Mouse (Mus musculus) layer of hippocampus, postnatal 10 days (tissue): ENCODE results near the gene Smoc1. TPM values are rescaled to one million over a fixed set of nuclear protein-coding genes. Genes with fewer than 3 reads are reported as not detected.

Source experiments
- DNase-seq, 2 experiments: peaks; one replicate each; pipeline ENCODE4 v3.0.0; 2021; ENCODE audit warnings: low spot score in 2 of 2
- total RNA-seq, 2 experiments: library from RNA; stranded (reverse); gene quantifications; 2 replicates each; pipeline ENCODE4 v1.2.3; 2021

The Smoc1 gene
- total RNA-seq, 2 experiments from 2014 or later: 12.1 to 13.9 TPM

- DNase-seq: peak in 1 of 2 experiments; percentile 20
Observed at GRCm38 (mm10) chr12:81024407-81024806, 2.2 kb upstream of the Smoc1 start.

- no peak for DNase-seq
Observed at GRCm38 (mm10) chr12:81024993-81025392, 1.6 kb upstream of the Smoc1 start.

DNA sequence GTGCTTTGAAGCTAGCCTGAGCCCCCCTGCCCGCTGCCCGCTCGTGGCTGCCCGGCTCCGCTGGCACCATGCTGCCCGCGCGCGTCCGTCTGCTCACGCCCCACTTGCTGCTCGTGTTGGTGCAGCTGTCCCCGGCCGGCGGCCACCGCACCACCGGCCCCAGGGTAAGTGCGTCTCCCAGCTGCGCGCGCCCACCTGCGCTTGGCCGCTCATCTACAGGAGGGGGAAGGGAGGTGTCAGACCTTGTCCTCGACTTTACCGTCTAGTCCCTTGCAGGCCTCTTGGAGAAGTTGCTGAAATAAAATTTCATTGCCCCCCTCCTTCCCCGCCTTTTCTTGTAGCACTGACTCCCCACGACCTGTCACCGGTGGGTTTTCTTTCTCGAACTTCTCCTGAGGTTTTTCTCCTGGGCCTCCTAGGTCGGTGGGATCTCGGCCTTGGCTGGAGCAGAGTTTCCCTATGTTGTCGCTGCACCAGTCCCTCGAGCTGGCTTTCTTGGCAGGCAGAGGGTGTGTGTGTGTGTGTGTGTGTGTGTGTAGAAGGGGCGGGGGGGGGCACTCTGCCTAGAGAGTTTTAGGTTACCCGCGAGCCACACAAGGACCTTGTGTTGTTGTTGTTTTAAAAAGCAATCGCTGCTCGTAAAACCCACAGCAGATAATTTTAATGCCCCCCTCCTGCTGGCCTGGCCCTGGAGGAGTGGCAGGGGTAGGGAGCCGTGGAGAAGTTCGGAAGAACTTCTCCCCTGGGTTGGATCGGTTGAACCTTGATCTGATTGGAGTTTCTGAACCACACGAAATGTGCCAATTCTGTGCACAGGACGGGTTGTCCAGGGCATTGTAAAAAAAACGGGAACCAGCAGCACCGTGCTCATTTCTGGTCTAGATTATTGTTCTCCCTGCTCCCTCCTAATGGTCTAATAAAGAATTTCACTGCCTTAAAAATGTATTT lies 661 bp downstream of the Smoc1 start:
- DNase-seq: peak in 1 of 2 experiments; percentile 41

DNA sequence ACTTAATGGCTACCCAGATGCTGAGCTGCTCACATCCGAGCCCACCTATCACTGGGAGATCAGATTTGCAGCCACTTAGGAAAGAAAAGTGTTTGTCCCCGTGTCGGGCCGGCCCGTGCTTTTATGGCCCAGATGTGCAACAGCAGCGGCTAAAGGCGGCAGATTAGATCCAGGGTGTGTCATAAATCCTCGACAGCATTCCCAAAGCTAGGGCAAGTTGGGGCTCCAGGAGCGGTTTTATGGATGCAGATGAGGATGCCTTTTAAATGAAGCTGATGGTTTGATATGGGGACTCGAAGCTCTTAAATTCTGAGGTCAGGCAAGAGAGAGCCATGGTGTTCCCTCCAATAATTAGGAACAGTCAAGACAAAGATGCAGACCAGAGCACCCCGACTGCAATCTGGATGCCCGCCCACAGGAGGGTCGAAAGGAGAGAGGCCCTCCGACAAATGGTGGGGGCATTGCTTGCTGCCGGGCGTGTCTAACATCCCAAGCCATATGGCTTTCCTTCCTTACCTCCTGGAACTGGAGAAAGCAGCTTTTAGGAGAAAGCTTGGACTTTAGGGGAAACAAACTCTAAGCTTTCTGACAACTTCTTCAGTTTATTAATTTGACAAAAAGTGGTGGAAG lies 1.8 kb downstream of the Smoc1 start:
- no peak for DNase-seq

DNA sequence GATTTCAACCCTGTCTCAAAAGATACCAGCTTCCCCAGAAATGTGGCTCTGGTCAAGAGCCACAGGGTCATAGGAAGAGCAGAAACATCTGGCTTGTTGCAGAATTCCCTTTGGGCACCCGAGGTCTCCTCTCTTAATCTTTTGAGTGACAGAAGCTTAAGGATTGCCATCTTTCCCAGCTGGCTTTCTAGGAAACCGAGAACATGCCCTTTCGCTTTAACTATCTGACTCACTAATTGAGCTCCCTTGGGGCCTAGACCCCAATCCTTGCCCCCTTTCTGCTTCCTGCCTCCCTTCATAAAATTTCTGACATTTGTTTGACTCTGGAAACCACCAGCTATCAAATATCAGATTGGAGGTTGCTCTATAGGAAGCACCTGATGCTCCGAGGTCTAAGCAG lies 3.1 kb downstream of the Smoc1 start:
- DNase-seq: no peak

GRCm38 (mm10) chr12:81031579-81031978 lies 5.0 kb downstream of the Smoc1 start:
- DNase-seq: no peak

- DNase-seq: peak; percentile 29 to 39
Observed at GRCm38 (mm10) chr12:81033389-81034041, 6.9 kb downstream of the Smoc1 start.

- DNase-seq: no peak
Observed at GRCm38 (mm10) chr12:81034042-81034417, 7.4 kb downstream of the Smoc1 start.

GRCm38 (mm10) chr12:81035850-81036249 lies 9.2 kb downstream of the Smoc1 start:
- DNase-seq: no peak

DNA sequence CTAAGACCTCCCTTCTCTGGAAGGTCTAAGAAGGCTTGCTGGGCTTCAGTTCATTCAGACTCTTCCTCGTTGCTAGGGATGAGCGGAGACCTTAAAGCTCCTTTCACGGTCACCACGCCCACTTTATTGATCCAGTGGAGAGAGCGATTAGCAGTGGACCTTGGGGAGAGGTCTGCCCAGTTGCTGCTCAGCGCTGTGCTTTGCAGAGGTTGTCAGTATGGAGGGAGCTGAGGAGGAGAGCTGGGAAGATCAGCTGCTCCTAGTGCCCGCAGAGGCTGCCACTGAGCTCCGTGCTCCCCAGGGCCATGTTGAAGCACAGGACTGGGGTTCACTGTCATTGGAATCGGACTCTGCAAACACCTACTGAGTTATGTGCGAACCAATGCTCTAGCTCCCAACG lies 17.0 kb downstream of the Smoc1 start:
- no peak for DNase-seq

DNA sequence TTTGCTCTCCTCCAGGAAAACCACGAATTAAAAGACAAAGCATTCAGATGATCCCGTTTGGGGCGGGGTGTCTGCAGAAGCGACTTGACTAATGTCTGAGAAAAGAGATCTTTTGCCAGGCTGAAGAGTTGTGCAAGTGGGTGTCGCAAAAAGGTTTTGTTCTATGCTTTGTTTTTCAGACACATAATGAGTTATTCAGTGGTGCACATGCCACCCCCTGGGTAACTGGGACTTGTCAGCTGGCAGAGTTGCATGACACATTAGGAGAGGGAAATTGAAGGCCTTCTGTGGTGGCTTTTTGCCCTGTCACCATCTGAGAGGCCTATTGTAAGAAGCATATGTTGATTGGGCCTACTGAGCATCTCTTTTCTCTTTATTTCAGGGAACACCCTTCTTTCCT lies 20.3 kb downstream of the Smoc1 start:
- DNase-seq: no peak

- DNase-seq: no peak
Observed at GRCm38 (mm10) chr12:81049661-81050060, 23.1 kb downstream of the Smoc1 start.

DNA sequence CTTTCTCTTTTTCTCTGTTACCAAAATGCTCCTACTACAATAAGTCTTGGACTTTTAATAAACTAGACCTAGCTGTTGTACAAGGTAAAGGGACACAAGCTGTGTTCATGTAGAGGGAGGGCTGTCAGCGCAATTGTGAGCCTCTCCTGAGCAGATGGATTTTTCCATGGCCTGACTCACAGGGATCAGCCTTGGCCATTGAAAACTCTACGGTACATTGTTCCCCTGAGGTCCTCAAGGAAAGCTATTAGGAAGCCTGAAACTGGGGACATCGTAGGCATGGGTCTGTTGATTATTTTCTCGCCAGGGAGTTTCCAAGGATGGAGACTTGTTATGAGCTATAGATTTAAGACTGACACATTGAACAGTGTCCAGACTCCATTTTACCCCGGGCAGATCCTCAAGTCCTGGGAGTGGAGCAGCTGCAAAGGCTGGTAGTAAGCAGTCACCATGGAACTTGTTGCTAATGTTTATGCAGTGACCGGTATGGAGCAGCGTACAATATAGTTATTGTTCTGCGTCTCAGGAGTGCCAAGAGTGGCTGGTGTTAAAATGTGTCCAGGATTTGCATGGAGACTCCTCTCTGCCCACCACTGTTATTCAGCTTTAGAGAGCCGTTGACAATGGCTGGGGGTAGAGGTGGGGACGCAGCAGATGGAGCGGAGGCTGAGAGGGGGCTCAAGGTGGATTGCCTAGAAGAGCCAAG lies 28.5 kb downstream of the Smoc1 start:
- DNase-seq: no peak

DNA sequence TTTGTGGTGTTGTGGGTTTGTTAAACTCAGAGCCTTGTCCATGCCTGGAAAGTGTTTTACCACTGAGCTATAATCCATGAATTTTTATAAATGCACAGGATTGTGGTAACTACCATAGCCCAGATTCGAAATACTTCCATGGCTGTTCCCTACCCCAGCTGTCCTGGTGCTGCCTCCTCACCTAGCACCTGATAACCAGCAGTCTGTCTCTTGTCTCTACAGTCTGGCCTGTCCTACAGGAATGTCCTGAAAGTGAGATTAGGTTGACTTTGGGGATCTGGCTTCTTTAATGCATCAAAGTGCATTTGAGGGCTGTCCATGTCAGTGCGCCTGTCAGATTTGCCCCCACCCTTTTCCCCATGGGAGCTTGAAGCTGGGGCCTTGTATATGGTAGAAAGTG lies 29.2 kb downstream of the Smoc1 start:
- DNase-seq: no peak

DNA sequence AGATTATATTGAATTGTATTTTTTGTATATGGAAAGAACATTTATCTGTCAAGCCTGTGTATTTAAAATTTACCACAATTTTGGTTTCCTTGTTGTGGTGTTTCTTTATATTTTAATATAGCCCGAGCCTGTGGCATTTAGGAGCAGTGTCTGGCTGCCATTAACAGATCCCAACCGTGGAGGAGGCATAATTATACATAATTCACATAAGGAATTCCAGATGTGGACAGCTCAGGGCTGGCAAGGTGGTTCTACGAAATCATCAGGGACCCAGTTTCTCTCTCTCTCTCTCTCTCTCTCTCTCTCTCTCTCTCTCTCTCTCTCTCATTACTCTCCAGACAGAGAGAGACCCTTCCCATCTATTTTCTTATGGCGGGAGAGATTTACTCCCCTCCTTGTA lies 31.0 kb downstream of the Smoc1 start:
- DNase-seq: no peak

- DNase-seq: no peak
Observed at GRCm38 (mm10) chr12:81058561-81058960, 32.0 kb downstream of the Smoc1 start.

- no peak for DNase-seq
Observed at GRCm38 (mm10) chr12:81061831-81062361, 35.3 kb downstream of the Smoc1 start.

GRCm38 (mm10) chr12:81063336-81063955 lies 36.8 kb downstream of the Smoc1 start:
- no peak for DNase-seq

- no peak for DNase-seq
Observed at GRCm38 (mm10) chr12:81074139-81074538, 47.5 kb downstream of the Smoc1 start.

- no peak for DNase-seq
Observed at GRCm38 (mm10) chr12:81074941-81075340, 48.3 kb downstream of the Smoc1 start.
